ENCODE assay signal across 17 mouse cellular contexts in the genomic region with DNA sequence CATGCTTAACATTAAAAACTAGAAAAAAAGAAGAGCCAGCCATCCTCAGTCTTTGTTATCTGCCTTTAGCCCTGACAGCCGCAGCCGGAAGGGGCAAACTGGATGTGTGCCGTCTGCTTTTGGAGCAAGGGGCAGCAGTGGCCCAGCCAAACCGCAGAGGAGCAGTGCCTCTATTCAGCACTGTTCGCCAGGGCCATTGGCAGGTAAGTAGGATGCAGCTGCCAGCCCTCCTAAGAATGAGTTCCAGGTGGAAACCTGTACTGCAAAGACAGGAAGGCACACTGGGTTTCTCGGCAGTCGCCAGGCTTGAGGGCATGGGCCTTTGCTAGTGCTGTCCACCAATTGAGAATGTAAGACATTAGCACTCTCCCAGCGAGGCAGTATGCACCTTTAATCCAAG. TPM values are rescaled to one million over a fixed set of nuclear protein-coding genes. Genes with fewer than 3 reads are reported as not detected.
"Had no signal": no experiment of that assay in that cellular context is flagged by ENCODE, and none has a peak within 500 bp of the region (broad histone marks: within the 10 kb centered on the region; RNA-seq: fewer than 3 reads in every experiment).

No protein-coding gene starts in this region.

- ATAC-seq: liver, postnatal 0 days; lung, postnatal 0 days; midbrain, embryonic 15.5 days had no signal

- DNase-seq: kidney, postnatal 25 days; layer of hippocampus, adult 9-11 months; left cerebral cortex, postnatal 4 days; liver, postnatal 0 days; lung, embryonic 14.5 days; thymus, adult 18-20 months; thymus, postnatal 36 days had no signal

- H3K27ac ChIP-seq: kidney, postnatal 0 days; layer of hippocampus, adult 2 months; limb, embryonic 12.5 days; limb, embryonic 15.5 days; liver, embryonic 14.5 days; macrophage; midbrain, embryonic 12.5 days; midbrain, embryonic 15.5 days had no signal

- H3K4me3 ChIP-seq: layer of hippocampus, adult 2 months; limb, embryonic 12.5 days; limb, embryonic 15.5 days; midbrain, embryonic 12.5 days; midbrain, embryonic 15.5 days had no signal

RNA-seq across cellular contexts. Expression of gene Cyb561, which starts 44.2 kb away (rescaled TPM):
- total RNA-seq: megakaryocyte, adult 5-6 weeks had no signal
- polyA plus RNA-seq: macrophage had no signal
